Mouse (Mus musculus): Measurements from ENCODE around the gene Arhgef7. TPM values are rescaled to one million over a fixed set of nuclear protein-coding genes. Genes with fewer than 3 reads are reported as not detected.
A peak's percentile ranks its signal among the peaks of the same experiment; 100 is the strongest.

Arhgef7 gene
- polyA plus RNA-seq, 1 experiment from 2014 or later = 50.1 TPM

DNA sequence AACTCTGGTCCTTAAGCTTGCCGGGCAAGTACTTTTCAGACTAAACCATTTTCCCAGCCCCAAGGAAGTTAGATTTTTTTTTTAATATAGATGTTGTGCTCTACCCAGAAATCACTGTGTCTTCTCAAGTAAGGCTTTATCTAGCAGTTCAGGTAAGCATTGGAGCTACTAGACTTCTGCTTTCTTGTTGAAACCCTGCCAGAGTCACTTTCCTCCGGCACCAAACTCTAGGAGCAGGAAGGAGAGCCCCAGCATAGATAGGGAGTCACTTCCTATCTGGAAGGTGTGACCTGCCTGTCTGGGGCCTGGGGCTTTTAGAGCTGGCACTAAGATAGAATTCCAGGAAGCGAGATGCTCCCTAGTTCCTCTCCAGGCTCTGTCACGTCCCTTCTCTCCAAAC is 10.3 kb upstream of the Arhgef7 start:
- no peak for ATAC-seq (ENCODE audit: insufficient number of reproducible peaks, low FRiP score, low TSS enrichment, low read depth)
- 0 out of 2 replicates have a peak, but pooled peaks cover 7% of the 10 kb centered on the region for H3K27me3 ChIP-seq
- no peak overlapping the region for H3K4me3 ChIP-seq
- H3K36me3 ChIP-seq = no peaks in the 10 kb centered on the region
- no peak overlapping the region for H3K27ac ChIP-seq
- no peak overlapping the region for H3K9ac ChIP-seq
- H3K4me2 ChIP-seq = no peak overlapping the region
- WGBS = 81% methylated on average over 4 of the region's 4 CpGs
- H3K9me3 ChIP-seq = no peaks in the 10 kb centered on the region
- no peaks in the 10 kb centered on the region for H3K4me1 ChIP-seq

DNA sequence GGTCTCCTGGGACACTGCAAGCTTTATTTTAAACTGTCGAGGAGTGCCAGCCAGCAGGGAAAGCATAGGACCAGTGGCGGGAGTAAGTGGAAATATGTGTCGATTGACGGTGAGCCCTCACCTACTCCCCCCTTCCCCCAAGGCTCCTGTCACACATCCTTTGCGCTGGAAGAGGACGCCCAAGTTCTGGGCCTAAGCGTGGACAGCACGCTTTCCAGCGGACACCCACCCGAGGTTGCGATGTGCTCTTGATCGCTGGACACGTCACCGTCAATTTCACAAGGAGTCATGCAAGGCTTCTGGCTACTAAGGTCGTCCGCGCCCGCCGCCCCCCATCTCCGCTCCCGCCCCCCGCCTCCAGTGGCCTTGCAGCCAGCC is 259 bp upstream of the Arhgef7 start:
- no peaks in the 10 kb centered on the region for H3K36me3 ChIP-seq
- ATAC-seq (ENCODE audit: insufficient number of reproducible peaks, low FRiP score, low TSS enrichment, low read depth) = no peak
- peak overlapping the region; percentile 96 for H3K4me2 ChIP-seq
- WGBS = under 1% methylated on average over 22 of the region's 22 CpGs
- peaks cover 49% of the 10 kb centered on the region for H3K27me3 ChIP-seq
- H3K4me1 ChIP-seq = peaks cover 29% of the 10 kb centered on the region
- H3K4me3 ChIP-seq = peak overlapping the region; percentile 73
- no peaks in the 10 kb centered on the region for H3K9me3 ChIP-seq
- H3K9ac ChIP-seq = peak overlapping the region; percentile 69
- peak overlapping the region; percentile 83; the same call in 1 of the 2 replicates for H3K27ac ChIP-seq

DNA sequence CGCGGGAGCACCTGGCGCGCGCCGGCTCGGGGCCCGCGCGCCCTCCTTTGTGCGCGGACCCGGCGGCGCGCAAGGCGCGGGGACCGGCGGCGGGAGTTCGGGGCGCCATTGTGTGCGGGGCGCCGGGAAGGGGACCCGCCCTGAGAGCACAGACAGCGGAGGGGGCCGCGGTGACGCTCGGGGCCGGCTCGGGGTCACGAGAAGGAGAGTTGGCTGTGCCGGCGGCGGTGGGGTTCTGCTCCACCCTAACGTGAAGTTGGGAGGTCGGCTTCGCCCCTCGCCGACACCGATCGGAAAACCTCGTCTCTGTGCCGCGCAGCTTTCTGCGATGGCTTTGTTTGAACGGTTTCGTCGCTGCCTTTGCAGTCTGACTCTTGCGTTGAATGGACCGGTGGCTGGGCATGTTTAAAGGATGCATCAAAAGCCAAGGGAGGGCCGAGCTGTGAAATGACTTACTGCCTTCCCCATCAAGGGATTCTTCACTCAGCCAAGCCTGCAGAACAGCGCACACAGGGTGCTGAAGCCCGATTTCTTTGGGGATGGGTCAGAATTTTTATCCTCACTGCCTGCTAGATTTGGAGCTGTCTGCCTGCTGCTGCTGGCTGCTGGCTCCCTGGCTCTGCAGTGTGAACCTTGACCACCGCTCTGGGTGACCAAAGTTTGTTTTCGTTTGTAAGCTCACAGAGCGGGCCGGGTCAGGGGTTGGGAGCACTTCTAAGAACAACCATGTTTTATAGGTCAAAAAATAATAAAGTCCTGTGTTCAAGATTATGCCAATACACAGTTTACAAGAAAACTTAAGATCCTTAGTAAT is 1.2 kb downstream of the Arhgef7 start:
- H3K27ac ChIP-seq = peak overlapping the region; percentile 83
- WGBS = 2% methylated on average over 57 of the region's 61 CpGs
- peak overlapping the region; percentile 73 for H3K4me3 ChIP-seq
- ATAC-seq (ENCODE audit: insufficient number of reproducible peaks, low FRiP score, low TSS enrichment, low read depth) = peak; percentile 20; the same call in 1 of the 2 replicates
- peaks cover 42% of the 10 kb centered on the region for H3K27me3 ChIP-seq
- H3K36me3 ChIP-seq = no peaks in the 10 kb centered on the region
- peak overlapping the region; percentile 69 for H3K9ac ChIP-seq
- H3K4me1 ChIP-seq = peaks cover 29% of the 10 kb centered on the region
- H3K4me2 ChIP-seq = peak overlapping the region; percentile 96
- H3K9me3 ChIP-seq = no peaks in the 10 kb centered on the region

DNA sequence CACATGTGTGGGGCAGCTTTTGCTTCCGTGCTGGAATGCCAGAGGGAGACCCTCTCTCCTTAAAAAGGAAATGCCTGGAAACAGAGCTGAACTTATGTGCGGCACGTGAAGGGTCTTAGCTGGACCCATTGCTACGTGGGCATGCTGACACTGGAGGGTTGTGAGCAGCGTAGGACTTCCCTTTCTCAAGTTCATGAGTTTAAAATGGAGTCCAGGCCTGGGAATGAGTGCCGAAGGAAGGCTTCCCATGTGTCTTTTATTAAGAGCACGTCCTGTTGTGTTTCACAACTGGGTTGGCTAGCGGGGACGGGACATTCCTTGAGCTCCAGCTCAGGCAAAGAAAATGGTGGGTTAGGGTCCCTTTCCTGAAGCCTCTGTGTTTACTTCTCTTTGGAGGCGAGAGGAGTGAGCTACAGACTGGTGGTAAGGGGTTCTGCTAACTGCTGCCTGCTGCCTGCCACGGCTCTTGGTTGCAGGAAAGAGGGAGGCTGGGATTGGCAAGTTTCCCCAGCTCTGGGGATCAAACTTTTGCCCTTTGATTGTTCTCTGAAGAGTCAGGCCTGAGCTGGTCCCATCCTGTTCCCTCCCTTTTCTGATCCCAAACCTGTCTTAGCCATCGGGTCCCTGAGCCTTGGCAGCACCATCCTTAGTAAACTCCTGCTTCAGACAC is 2.9 kb downstream of the Arhgef7 start:
- no peak for ATAC-seq (ENCODE audit: insufficient number of reproducible peaks, low FRiP score, low TSS enrichment, low read depth)
- Histone ChIP-seq H3K9ac (no peak overlapping the region), H3K27ac (peak overlapping the region; percentile 76), H3K9me3 (no peaks in the 10 kb centered on the region), H3K27me3 (peaks cover 36% of the 10 kb centered on the region), H3K4me1 (peaks cover 33% of the 10 kb centered on the region), H3K4me2 (peak overlapping the region; percentile 19), H3K4me3 (peak overlapping the region; percentile 14; the same call in 1 of the 2 replicates), H3K36me3 (no peaks in the 10 kb centered on the region)
- 24% methylated on average over 12 of the region's 12 CpGs for WGBS

DNA sequence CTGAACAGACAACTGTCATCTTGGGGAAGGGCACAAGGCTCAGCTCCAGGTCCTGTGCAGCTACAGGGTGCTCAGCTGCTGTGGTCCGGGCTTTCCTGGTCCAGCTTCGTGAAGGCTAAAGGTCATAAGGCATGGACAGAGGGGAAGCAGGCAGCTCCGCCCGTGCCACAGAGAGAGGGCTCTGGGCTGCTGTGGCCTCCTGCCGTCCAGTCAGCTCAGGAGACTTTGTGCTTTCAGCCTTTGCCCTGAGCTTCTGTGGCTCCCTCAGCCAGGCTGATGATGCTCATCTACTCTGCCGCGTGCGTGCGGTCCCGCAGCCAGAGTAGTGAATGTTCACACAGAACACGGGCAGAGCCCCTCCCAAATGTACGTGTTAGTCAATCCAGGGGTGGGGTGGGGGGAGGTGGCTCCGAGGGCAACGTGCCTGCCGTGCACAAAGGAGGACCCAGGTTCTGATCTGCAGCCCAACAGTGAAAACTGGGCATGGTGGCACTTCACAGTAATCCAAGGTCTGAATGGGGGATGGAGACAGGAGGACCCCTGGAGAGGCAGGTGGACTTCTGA is 8.2 kb downstream of the Arhgef7 start:
- no peak for ATAC-seq (ENCODE audit: insufficient number of reproducible peaks, low FRiP score, low TSS enrichment, low read depth)
- H3K9me3 ChIP-seq = no peaks in the 10 kb centered on the region
- no peak overlapping the region for H3K4me2 ChIP-seq
- H3K4me3 ChIP-seq = no peak overlapping the region
- 0 out of 2 replicates have a peak, but pooled peaks cover 7% of the 10 kb centered on the region for H3K36me3 ChIP-seq
- no peak overlapping the region for H3K9ac ChIP-seq
- H3K27me3 ChIP-seq = peaks cover 3% of the 10 kb centered on the region; the same call in 1 of the 2 replicates
- no peak overlapping the region for H3K27ac ChIP-seq
- peaks cover 10% of the 10 kb centered on the region; the same call in 1 of the 2 replicates for H3K4me1 ChIP-seq
- 80% methylated on average over 15 of the region's 15 CpGs for WGBS

DNA sequence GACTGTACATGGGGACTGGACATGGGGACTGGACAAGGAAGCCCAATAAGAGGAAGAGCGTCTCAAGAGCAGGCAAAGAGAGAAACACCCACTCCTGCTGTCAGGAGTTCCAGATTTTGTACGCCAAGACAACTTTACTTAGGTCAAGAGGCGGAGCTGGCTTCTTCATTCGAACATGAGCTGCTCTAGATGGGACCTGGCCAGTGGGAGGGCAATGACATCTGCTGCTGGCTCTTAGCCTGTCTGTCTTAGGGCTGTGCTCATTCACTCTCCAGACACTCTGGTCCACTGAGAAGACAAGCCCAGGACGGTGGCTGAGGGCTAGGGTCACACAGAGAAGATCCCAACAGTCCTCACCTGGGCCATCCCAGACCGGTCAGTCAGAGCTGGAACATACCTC is 9.6 kb downstream of the Arhgef7 start:
- Histone ChIP-seq H3K9ac (no peak overlapping the region), H3K4me1 (peaks cover 6% of the 10 kb centered on the region; the same call in 1 of the 2 replicates), H3K4me2 (no peak overlapping the region), H3K4me3 (no peak overlapping the region), H3K27me3 (peaks cover 3% of the 10 kb centered on the region; the same call in 1 of the 2 replicates), H3K9me3 (no peaks in the 10 kb centered on the region), H3K36me3 (0 out of 2 replicates have a peak, but pooled peaks cover 7% of the 10 kb centered on the region), H3K27ac (no peak overlapping the region)
- WGBS = 82% methylated on average over 6 of the region's 6 CpGs
- ATAC-seq (ENCODE audit: insufficient number of reproducible peaks, low FRiP score, low TSS enrichment, low read depth) = no peak

DNA sequence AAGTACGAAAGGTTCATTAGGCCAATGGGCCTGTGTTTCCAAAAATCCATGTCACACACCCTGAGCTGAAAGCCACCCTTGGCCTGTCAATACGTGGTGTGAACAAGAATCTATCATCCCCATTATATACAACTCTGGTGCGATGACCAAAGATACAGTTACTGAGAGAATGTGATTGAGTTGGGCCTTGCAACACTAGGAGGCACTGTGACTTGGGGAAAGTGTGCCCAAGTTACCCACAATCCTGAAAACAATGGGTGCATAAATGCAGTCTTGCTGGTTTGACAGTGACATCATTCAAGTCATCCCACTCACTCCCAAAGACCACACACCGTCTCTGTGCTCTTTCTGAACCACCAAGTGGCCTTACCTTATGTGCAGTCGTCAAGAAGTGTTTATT is 11.6 kb downstream of the Arhgef7 start:
- H3K36me3 ChIP-seq = 0 out of 2 replicates have a peak, but pooled peaks cover 7% of the 10 kb centered on the region
- H3K4me3 ChIP-seq = no peak overlapping the region
- H3K4me2 ChIP-seq = no peak overlapping the region
- 77% methylated on average over 5 of the region's 5 CpGs for WGBS
- H3K4me1 ChIP-seq = 0 out of 2 replicates have a peak, but pooled peaks cover 6% of the 10 kb centered on the region
- H3K9ac ChIP-seq = no peak overlapping the region
- no peak overlapping the region for H3K27ac ChIP-seq
- no peak for ATAC-seq (ENCODE audit: insufficient number of reproducible peaks, low FRiP score, low TSS enrichment, low read depth)
- H3K9me3 ChIP-seq = no peaks in the 10 kb centered on the region
- peaks cover 3% of the 10 kb centered on the region; the same call in 1 of the 2 replicates for H3K27me3 ChIP-seq

DNA sequence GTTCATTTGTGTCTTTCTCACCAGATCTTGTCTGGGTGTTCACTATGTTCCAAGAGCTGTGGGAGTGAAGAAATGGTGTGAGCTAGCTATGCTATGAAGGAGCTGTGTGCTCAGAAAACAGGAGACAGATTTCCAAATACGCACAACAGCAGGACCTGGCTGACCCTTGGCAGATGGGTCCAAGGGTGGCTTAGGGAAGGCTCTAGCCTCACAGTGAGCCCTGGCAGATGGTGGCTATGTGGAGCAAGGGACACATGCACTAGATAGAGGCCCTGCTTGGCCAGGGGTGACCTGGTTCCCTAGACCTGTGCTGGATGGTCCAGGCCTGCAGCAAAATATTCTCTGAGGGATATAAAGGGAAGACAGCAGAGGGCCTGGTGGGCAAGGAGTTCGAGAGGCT is 13.3 kb downstream of the Arhgef7 start:
- no peak overlapping the region for H3K4me2 ChIP-seq
- 0 out of 2 replicates have a peak, but pooled peaks cover under 1% of the 10 kb centered on the region for H3K4me1 ChIP-seq
- ATAC-seq (ENCODE audit: insufficient number of reproducible peaks, low FRiP score, low TSS enrichment, low read depth) = no peak
- no peak overlapping the region for H3K27ac ChIP-seq
- H3K27me3 ChIP-seq = peaks cover under 1% of the 10 kb centered on the region; the same call in 1 of the 2 replicates
- H3K9me3 ChIP-seq = no peaks in the 10 kb centered on the region
- no peak overlapping the region for H3K9ac ChIP-seq
- WGBS = 75% methylated on average over 2 of the region's 2 CpGs
- no peak overlapping the region for H3K4me3 ChIP-seq
- H3K36me3 ChIP-seq = 0 out of 2 replicates have a peak, but pooled peaks cover 7% of the 10 kb centered on the region

DNA sequence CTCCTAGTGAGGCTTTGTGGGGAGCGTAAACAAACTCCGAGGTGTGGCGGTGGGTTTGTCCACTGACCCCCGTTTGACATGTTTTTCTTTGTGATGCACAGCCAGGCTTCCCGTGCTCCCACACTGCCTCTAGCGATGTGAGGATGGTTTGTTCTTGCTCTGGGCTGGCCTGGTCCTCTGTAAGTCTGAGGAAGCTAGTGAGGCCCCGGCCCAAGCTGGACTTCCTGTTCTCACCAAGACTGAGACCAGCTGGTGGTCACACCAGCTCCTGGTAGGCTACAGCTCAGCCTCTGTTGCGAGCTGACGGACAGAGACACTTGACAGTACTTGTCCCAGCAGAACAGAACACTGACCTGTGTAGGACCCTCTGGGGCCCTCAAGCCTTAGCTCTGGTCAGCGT is 16.1 kb downstream of the Arhgef7 start:
- no peak overlapping the region for H3K4me3 ChIP-seq
- H3K27me3 ChIP-seq = no peaks in the 10 kb centered on the region
- 71% methylated on average over 10 of the region's 10 CpGs for WGBS
- H3K9me3 ChIP-seq = no peaks in the 10 kb centered on the region
- no peak for ATAC-seq (ENCODE audit: insufficient number of reproducible peaks, low FRiP score, low TSS enrichment, low read depth)
- no peak overlapping the region for H3K9ac ChIP-seq
- H3K4me1 ChIP-seq = peaks cover 6% of the 10 kb centered on the region
- H3K36me3 ChIP-seq = 0 out of 2 replicates have a peak, but pooled peaks cover 7% of the 10 kb centered on the region
- H3K27ac ChIP-seq = no peak overlapping the region
- H3K4me2 ChIP-seq = no peak overlapping the region

DNA sequence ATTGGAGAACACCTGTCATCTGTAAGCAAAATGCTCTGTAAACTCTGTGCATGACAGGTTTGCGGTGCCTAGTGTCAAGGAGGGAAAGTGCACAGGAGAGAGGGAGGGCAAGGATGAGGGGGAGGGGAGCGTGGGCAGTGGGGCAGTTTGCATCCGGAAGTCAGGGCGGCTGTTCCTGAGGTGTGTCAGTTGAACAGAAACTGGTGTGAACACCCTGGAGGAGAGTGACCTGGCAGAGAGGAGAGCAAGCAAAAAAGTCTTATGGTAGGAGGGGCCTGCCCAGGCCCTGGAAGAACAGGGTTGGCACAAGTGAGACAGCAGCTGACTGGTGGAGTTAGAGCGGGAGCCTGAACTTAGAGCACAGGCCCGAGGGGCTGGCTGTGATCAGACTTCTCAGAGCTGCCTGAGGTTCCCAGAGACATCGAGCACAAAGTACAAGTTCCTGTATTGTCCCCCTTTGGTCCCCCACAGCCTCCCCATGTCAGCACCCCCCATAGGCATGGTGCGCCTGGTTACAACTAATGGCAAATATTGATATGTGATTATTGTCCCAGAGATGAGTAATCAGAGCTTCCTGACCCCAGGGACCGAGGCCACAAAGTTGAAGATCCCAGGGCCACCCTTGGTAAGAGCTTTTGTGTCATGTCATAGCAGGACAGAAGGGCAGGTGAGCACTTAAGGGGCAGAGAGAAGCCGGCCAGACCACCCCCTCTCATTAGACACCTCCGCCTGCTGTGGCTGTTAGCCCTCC is 19.5 kb downstream of the Arhgef7 start:
- Histone ChIP-seq H3K4me1 (peaks cover 6% of the 10 kb centered on the region), H3K9me3 (no peaks in the 10 kb centered on the region), H3K4me2 (no peak overlapping the region), H3K36me3 (no peaks in the 10 kb centered on the region), H3K4me3 (no peak overlapping the region), H3K9ac (no peak overlapping the region), H3K27ac (no peak overlapping the region), H3K27me3 (no peaks in the 10 kb centered on the region)
- ATAC-seq (ENCODE audit: insufficient number of reproducible peaks, low FRiP score, low TSS enrichment, low read depth) = no peak
- 68% methylated on average over 11 of the region's 11 CpGs for WGBS

DNA sequence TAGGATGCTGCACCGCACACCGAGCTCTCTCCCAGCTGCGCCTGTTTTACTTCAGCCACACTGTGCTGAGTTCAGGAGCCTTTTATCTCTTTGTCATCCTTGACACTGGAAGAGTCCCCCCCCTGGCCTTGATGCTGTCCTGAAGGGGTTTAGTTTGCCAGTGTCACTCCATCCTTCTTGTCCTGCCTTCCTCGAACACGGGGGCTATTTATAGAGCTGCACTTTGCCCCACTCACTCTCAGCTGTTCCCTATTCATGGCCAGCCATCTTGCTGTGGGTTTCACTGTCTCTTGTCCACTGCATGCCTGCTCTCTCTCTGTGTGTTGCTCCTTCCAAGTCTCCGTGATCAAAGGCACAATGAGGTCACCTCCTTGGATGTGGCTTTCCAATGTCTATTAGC is 22.0 kb downstream of the Arhgef7 start:
- no peak for ATAC-seq (ENCODE audit: insufficient number of reproducible peaks, low FRiP score, low TSS enrichment, low read depth)
- H3K36me3 ChIP-seq = no peaks in the 10 kb centered on the region
- no peak overlapping the region for H3K4me2 ChIP-seq
- H3K9ac ChIP-seq = no peak overlapping the region
- H3K9me3 ChIP-seq = no peaks in the 10 kb centered on the region
- WGBS = 52% methylated on average over 6 of the region's 6 CpGs
- no peak overlapping the region for H3K27ac ChIP-seq
- H3K27me3 ChIP-seq = no peaks in the 10 kb centered on the region
- no peak overlapping the region for H3K4me3 ChIP-seq
- H3K4me1 ChIP-seq = peaks cover 6% of the 10 kb centered on the region
